Mouse (Mus musculus): ENCODE measurements around the gene Aco2.

GRCm38 (mm10) chr15:81882348-81882747 is 10.2 kb downstream of the Aco2 start:
- TF ChIP-seq CTCF (IDR thresholded peaks at IDR 0.05; ENCODE audit: low read depth) (no peak), EP300 (IDR thresholded peaks at IDR 0.05; ENCODE audit: low read depth) (no peak)

All from liver, postnatal 0 days (tissue).